Mouse (Mus musculus): ENCODE results near the gene C87436.
"Not testable (repeated sequence)": the region's sequence is repeated elsewhere in the genome, so short reads cannot be mapped to it uniquely, and the experiment has no call there.

Gene C87436

GRCm38 (mm10) chr6:86485943-86486640 is 47.9 kb downstream of the C87436 start:
- peak; percentile 46 for DNase-seq

GRCm38 (mm10) chr6:86487358-86488148 is 49.4 kb downstream of the C87436 start:
- DNase-seq = peak; percentile 67

- no peak for DNase-seq
Observed at GRCm38 (mm10) chr6:86488149-86488485, 49.9 kb downstream of the C87436 start.

- DNase-seq = no peak
Observed at GRCm38 (mm10) chr6:86489945-86490344, 51.8 kb downstream of the C87436 start.

DNA sequence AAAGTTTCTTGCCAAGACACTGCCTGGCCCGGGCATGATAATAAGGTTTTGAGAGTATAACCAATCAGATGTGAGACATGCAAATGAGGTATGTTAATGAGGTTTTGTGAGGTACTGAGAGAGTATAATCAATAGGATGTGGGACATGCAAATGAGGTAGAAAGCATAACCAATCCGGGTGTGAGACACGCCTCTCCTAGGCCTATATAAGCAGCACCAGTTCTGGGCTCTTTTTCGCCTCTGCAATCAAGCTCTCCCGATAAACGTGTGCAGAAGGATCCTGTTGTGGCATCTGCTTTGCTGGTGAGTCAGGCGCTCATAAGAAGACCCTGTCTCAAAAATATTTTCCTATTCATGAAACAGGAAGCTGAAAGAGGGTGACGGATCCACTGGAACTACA is 52.2 kb downstream of the C87436 start:
- DNase-seq = not testable (repeated sequence)

DNA sequence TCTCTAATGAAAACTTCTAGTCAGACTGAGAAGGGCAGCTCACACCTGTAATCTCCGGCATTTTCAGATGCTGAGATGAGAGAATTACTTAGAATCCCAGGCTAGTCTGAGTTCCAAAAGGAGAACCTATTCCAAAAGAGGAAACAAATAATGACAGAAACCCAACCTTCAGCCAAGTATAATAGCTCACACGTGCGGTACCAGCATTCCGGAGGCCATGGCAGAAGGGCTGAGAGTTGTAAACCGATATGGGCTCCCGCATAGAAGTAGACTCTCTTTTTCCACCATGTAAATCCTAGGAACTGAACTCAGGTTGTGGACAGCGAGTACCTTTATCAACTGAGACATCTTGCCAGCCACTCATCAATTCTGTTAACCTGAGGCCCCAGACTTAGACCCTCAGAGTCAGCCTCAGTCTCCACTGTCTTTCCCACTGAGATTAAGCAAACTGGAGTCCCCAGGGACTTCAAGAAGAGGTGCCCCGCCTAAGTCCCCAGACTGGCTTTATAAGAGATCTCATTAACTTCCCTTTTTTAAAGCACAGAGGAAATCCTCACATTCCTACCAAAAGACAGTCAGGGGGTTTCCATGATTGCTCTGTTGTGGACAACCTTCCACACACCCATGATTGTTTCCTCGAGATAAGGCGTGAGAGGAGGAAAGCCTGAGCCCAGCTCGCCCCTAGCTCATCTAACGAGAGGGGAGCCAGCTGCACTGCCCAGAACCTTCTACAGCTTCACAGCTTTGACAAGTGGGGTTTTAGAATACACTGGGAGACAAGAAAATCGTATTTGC is 55.5 kb downstream of the C87436 start:
- no peak for DNase-seq

DNA sequence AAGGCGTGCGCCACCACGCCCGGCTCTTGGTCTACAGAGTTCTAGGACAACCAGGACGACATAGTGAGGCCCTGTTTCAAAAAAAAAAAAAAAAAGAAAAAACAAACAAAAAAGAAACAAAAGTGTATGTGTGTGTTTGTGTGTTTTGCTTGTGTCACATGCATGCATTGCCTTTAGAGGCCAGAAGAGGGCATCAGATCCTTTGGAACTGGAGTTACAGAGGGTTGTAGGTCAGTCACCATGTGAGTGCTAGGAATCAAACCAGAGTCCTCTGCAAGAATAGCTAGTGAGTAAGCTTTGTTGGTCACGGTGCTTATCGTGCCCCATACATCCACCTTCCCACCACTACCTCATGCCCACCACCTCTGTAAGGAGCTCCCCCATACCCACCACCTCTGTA is 56.6 kb downstream of the C87436 start:
- DNase-seq = no peak

- DNase-seq = no peak
Observed at GRCm38 (mm10) chr6:86495661-86496060, 57.5 kb downstream of the C87436 start.

- DNase-seq = no peak
Observed at GRCm38 (mm10) chr6:86496127-86496526, 58.0 kb downstream of the C87436 start.

DNA sequence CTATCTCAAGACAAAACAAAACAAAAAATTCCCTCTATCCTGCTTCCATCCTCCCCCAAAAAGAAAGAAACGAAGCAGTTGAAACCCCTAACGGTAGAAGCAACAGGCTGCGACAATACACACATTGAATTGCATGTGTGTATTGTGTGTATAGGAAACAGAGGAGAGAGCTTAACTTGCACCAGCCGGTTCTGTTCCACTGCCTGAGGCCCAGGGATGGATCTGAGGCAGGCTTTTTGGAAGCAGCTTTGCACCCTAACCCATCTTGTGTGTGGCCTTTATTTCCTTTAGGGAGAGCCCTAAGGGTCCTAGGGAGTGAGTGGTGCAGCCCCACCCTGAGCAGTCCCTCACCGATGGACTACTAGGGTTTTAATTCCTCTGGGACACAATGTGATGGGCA is 58.4 kb downstream of the C87436 start:
- DNase-seq = peak; percentile 33

- peak; percentile 56 for DNase-seq
Observed at GRCm38 (mm10) chr6:86497071-86497815, 59.1 kb downstream of the C87436 start.

DNA sequence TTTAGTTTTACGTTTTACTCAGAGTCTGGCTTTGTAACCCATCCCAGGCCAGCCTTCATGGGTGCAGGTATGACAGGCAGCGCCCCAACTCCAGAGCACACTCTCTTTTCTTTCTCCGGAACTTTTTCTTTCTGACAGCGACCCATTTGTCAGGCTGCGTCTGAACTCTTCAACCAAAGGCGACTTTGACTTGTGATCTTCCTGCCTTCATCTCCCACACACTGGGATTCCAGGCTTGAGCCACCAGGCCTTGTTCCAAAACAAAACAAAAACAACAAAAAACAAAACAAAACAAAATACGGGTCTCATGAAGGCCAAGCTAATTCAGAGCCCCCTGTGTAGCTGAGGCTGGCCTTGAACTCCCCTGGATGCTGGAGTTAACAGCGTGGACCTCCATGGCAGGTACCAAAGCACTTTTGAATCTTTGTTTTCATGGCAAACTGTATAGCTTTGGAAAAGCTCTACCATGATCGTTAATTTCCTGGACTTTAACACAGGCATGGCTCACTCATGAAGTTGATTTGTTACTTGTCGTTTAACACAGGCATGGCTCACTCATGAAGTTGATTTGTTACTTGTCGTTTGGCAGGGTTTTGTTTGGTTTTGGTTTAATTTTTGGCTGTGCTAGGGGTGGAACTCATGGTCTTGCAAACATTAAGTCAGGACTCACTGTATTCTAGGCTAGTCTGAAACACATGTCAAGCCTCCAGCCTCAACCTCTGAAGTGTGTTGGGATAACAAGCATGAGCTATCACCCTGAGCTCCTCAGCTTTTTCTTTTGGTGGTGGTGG is 60.0 kb downstream of the C87436 start:
- DNase-seq = no peak

DNA sequence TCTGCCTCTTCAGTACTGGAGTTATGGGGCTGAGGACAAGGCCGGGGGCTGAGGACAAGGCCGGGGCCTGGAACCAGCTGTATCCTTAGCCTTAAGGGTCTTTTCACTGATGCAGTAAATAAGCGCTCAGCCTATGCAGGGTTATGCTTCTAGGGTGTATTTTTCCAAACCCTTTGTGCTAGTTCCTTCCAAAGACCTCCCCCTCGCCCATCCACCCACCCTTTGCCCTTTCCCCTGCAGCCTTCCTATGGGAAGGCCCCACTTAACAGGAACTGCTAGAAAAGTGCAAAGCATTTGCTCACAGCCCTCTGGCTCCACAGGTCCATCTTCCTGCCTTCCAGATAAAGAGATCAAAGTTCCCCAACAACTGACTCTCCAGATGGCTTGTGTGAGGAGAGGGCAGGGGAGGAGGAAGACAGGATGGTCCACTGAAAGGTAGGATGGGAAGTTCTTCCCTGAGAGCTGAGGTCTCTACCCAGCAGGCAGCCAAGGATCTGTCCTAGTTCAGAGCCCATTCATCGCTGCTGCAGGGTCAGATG is 61.5 kb downstream of the C87436 start:
- DNase-seq = no peak

GRCm38 (mm10) chr6:86503513-86503912 is 65.3 kb downstream of the C87436 start:
- DNase-seq = no peak

DNA sequence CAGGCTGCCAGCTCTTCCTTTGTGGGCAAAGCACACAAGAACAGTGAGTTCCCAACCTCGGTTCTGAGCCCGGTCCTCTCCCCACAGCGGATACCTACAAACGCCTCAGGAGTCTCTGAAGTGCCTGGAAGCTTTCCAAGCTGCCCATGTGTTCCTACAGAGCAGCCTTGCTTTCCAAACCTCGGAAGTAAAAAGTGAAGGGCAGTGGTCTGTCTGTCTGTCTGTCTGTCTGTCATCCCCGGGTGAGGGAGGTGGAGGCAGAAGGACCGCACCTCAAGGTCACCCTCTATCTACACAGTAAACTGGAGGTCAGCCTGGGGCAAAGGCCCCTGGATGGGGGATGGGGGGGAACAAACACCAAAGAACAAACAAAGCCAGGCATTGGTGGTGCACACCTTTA is 67.5 kb downstream of the C87436 start:
- no peak for DNase-seq

DNA sequence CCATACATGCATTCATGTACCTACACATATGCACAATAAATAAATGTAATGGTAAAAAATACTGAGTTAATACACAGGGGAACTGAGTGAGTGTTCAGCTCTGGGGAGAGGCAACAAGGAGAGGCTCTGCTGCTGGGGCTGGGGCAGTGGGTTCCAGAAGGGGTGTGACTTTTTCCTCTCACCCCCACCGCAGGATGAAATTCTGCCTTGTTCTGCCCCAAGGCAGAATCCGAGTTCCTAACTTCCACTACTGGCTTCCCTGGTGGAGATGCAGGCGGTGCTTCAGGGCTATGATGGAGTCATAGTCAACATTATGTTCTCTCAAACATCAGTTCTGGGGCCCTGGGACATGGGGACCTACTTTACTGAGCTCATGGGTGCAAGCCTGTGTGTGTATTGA is 68.1 kb downstream of the C87436 start:
- DNase-seq = no peak

GRCm38 (mm10) chr6:86507116-86507515 is 68.9 kb downstream of the C87436 start:
- DNase-seq = no peak

GRCm38 (mm10) chr6:86508736-86509135 is 70.6 kb downstream of the C87436 start:
- no peak for DNase-seq

DNA sequence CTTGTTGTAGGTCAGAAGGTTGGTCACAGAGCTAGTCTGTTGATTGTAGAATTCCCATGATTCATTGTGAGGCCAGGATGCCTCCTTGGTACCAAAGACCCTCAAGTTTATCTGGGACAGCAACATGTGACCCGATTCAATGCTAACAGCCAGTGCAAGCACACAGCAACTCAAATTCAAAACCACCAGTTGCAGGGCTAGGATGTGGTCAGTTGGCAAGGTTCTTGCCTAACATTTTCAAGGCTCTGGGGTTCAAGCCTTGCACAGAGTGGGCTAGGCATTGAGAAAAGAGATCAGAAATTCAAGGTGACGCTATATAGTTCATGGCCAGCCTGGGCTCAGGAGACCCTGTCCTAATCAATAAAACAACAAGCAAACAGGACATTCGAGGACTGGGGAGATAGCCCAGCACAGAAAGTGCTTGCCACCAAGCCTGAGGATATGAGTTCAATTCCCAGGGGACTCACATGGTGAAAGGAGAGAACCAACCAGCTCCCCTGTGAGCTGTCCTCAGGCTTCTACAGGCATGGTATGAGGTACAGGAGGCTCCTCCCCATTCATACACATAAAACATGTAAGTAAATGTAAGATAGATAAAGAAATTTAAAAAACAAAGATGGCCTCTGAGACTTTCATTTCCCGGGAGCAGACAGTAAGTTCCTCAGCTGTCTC is 71.2 kb downstream of the C87436 start:
- DNase-seq = no peak

DNA sequence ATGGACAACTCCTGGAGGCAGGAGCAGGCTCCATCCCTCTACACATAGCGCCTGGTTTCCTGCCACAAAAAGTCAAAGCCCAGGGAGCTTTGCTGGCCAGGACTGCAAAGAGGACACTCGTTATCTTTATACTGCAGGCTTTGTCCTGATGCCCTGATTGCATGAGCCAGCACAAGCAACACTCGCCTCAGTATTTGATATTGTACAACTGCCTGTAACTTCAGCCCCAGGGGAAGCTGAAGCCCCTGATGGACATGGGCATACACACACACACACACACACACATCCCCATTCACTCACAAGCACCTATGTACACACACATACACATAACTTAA is 71.7 kb downstream of the C87436 start:
- DNase-seq = no peak

DNA sequence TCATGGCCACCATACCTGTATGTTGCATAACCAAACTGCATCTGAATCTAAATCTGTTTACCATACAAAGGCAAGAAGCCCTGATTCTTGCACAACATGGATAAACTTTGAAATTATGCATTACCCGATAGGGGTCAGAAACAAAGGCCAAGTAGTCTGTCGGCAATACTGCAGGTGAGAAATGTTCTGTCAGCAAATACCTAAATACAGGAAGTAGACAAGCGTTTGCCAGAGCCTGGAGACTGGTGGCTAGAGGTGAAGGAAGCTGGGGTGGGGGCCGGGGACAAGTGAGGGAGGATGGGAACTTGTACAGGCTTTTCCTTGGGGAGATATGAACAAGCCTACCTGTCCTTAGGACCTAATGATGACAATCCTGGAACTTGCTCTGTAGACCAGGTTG is 72.8 kb downstream of the C87436 start:
- no peak for DNase-seq
